Mouse (Mus musculus): ENCODE measurements at regions not wholly inside any gene's neighbourhood (a gene's known extent, or its start where the extent isn't known, plus 50 kb on each side); places are given as distances from the start of the nearest gene placed in this dataset.

- Histone ChIP-seq H3K9me3 (ENCODE audit: low read length) (no peaks in the 10 kb centered on the region), H3K27me3 (ENCODE audit: insufficient read depth, low read length) (no peaks in the 10 kb centered on the region), H3K4me1 (ENCODE audit: insufficient read depth, low read length) (no peaks in the 10 kb centered on the region), H3K4me3 (ENCODE audit: low read depth, low read length) (no peak overlapping the region), H3K36me3 (ENCODE audit: insufficient read depth, low read length) (no peaks in the 10 kb centered on the region), H3K27ac (ENCODE audit: low read depth, low read length) (no peak overlapping the region), H3K4me2 (ENCODE audit: low read depth, low read length, poor library complexity, severe bottlenecking) (no peak overlapping the region), H3K9ac (replicated peaks; ENCODE audit: low read length, poor library complexity, severe bottlenecking) (no peak overlapping the region)
- DNase-seq (ENCODE audit: low spot score) (peak; percentile 10), ATAC-seq (ENCODE audit: low FRiP score) (no peak)
- no peak for TF ChIP-seq CTCF (IDR thresholded peaks at IDR 0.05)
- 75% methylated on average over 6 of the region's 6 CpGs for WGBS
These were observed 66.8 kb upstream of the Zbtb20 start for GRCm38 (mm10) chr16:42808864-42809263.

GRCm38 (mm10) chr16:42807536-42807935 lies 68.1 kb upstream of the Zbtb20 start:
- Histone ChIP-seq H3K27me3 (ENCODE audit: insufficient read depth, low read length) (no peaks in the 10 kb centered on the region), H3K9me3 (ENCODE audit: low read length) (no peaks in the 10 kb centered on the region), H3K4me2 (ENCODE audit: low read depth, low read length, poor library complexity, severe bottlenecking) (no peak overlapping the region), H3K9ac (replicated peaks; ENCODE audit: low read length, poor library complexity, severe bottlenecking) (no peak overlapping the region), H3K27ac (ENCODE audit: low read depth, low read length) (no peak overlapping the region), H3K36me3 (ENCODE audit: insufficient read depth, low read length) (no peaks in the 10 kb centered on the region), H3K4me1 (ENCODE audit: insufficient read depth, low read length) (no peaks in the 10 kb centered on the region), H3K4me3 (ENCODE audit: low read depth, low read length) (no peak overlapping the region)
- ATAC-seq (ENCODE audit: low FRiP score) (no peak), DNase-seq (ENCODE audit: low spot score) (no peak)
- no peak for TF ChIP-seq CTCF (IDR thresholded peaks at IDR 0.05)
- 81% methylated on average over 2 of the region's 2 CpGs for WGBS

DNA sequence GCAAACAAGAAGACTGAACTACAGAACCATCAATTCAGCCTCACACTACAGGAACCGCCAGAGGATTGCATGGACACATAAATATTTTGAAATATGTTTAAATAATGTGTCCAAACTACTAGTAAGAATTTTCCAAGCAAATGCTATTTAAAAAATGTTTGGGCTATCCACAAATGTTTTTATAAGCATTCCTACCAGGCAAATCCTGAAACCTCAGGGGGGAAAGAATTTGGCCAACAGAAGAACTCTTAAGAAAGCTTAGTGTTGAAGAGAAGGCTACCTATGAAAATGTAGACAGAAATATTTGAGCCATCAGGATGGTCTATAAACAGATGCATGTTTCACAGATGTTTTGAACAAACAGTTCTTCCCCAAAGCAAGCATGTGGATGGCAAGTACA lies 72.1 kb upstream of the Zbtb20 start:
- no peak for TF ChIP-seq CTCF (IDR thresholded peaks at IDR 0.05)
- DNase-seq (ENCODE audit: low spot score), result no peak
- no peak overlapping the region for H3K27ac ChIP-seq (ENCODE audit: low read depth, low read length)
- no peaks in the 10 kb centered on the region for H3K27me3 ChIP-seq (ENCODE audit: insufficient read depth, low read length)
- H3K4me2 ChIP-seq (ENCODE audit: low read depth, low read length, poor library complexity, severe bottlenecking), result no peak overlapping the region
- H3K36me3 ChIP-seq (ENCODE audit: insufficient read depth, low read length), result no peaks in the 10 kb centered on the region
- H3K4me3 ChIP-seq (ENCODE audit: low read depth, low read length), result no peak overlapping the region
- H3K9me3 ChIP-seq (ENCODE audit: low read length), result no peaks in the 10 kb centered on the region
- no peaks in the 10 kb centered on the region for H3K4me1 ChIP-seq (ENCODE audit: insufficient read depth, low read length)
- ATAC-seq (ENCODE audit: low FRiP score), result no peak
- 81% methylated on average over 1 of the region's 1 CpGs for WGBS
- no peak overlapping the region for H3K9ac ChIP-seq (replicated peaks; ENCODE audit: low read length, poor library complexity, severe bottlenecking)

- H3K4me1 ChIP-seq (ENCODE audit: insufficient read depth, low read length), result no peaks in the 10 kb centered on the region
- 78% methylated on average over 2 of the region's 2 CpGs for WGBS
- TF ChIP-seq CTCF (IDR thresholded peaks at IDR 0.05), result no peak
- no peak overlapping the region for H3K4me3 ChIP-seq (ENCODE audit: low read depth, low read length)
- ATAC-seq (ENCODE audit: low FRiP score) (no peak), DNase-seq (ENCODE audit: low spot score) (peak; percentile 64)
- H3K27ac ChIP-seq (ENCODE audit: low read depth, low read length), result no peak overlapping the region
- no peaks in the 10 kb centered on the region for H3K27me3 ChIP-seq (ENCODE audit: insufficient read depth, low read length)
- H3K4me2 ChIP-seq (ENCODE audit: low read depth, low read length, poor library complexity, severe bottlenecking), result no peak overlapping the region
- H3K9me3 ChIP-seq (ENCODE audit: low read length), result no peaks in the 10 kb centered on the region
- no peak overlapping the region for H3K9ac ChIP-seq (replicated peaks; ENCODE audit: low read length, poor library complexity, severe bottlenecking)
- H3K36me3 ChIP-seq (ENCODE audit: insufficient read depth, low read length), result no peaks in the 10 kb centered on the region
These were observed 83.1 kb upstream of the Zbtb20 start for GRCm38 (mm10) chr16:42792571-42792970.

- Histone ChIP-seq H3K9ac (replicated peaks; ENCODE audit: low read length, poor library complexity, severe bottlenecking) (no peak overlapping the region), H3K4me3 (ENCODE audit: low read depth, low read length) (no peak overlapping the region), H3K27ac (ENCODE audit: low read depth, low read length) (no peak overlapping the region), H3K9me3 (ENCODE audit: low read length) (no peaks in the 10 kb centered on the region), H3K4me2 (ENCODE audit: low read depth, low read length, poor library complexity, severe bottlenecking) (no peak overlapping the region), H3K36me3 (ENCODE audit: insufficient read depth, low read length) (no peaks in the 10 kb centered on the region), H3K4me1 (ENCODE audit: insufficient read depth, low read length) (peaks cover 12% of the 10 kb centered on the region; the same call in 1 of the 2 replicates), H3K27me3 (ENCODE audit: insufficient read depth, low read length) (no peaks in the 10 kb centered on the region)
- ATAC-seq (ENCODE audit: low FRiP score), result no peak
- DNase-seq (ENCODE audit: low spot score), result no peak
- 55% methylated on average over 4 of the region's 4 CpGs for WGBS
- no peak for TF ChIP-seq CTCF (IDR thresholded peaks at IDR 0.05)
These were observed 91.0 kb upstream of the Zbtb20 start for GRCm38 (mm10) chr16:42784712-42785111.

DNA sequence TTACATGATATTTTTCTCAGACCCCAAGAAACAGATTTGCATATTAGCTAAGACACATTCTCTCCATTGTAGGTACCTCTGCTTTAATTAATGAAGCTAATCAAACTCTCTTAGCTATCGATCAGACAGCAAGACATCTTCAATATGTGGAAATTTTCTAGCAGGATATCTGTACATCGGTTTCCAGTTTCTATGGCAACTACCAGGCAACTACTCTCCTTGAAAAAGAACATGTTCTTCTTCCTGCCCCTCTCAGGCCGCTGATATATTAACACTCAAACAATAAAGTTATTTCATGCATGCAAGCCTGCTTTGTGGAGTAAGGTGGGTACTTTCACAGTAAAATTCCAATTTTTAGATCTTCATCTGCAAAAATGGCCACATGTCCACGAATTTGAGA lies 91.7 kb upstream of the Zbtb20 start:
- Histone ChIP-seq H3K36me3 (ENCODE audit: insufficient read depth, low read length) (no peaks in the 10 kb centered on the region), H3K9ac (replicated peaks; ENCODE audit: low read length, poor library complexity, severe bottlenecking) (no peak overlapping the region), H3K4me3 (ENCODE audit: low read depth, low read length) (no peak overlapping the region), H3K4me1 (ENCODE audit: insufficient read depth, low read length) (peaks cover 12% of the 10 kb centered on the region; the same call in 1 of the 2 replicates), H3K27ac (ENCODE audit: low read depth, low read length) (no peak overlapping the region), H3K27me3 (ENCODE audit: insufficient read depth, low read length) (no peaks in the 10 kb centered on the region), H3K9me3 (ENCODE audit: low read length) (no peaks in the 10 kb centered on the region), H3K4me2 (ENCODE audit: low read depth, low read length, poor library complexity, severe bottlenecking) (no peak overlapping the region)
- TF ChIP-seq CTCF (IDR thresholded peaks at IDR 0.05), result peak; percentile 37
- peak; percentile 31 for DNase-seq (ENCODE audit: low spot score)
- ATAC-seq (ENCODE audit: low FRiP score), result no peak
- 24% methylated on average over 4 of the region's 4 CpGs for WGBS

Data from midbrain, postnatal 0 days (tissue).